Mouse (Mus musculus): Measurements from ENCODE around the gene Gm3099. TPM values are rescaled to one million over a fixed set of nuclear protein-coding genes. Genes with fewer than 3 reads are reported as not detected.
"Not testable (repeated sequence)": the region's sequence is repeated elsewhere in the genome, so short reads cannot be mapped to it uniquely, and the experiment has no call there.

Gm3099 gene
- polyA plus RNA-seq (2015; fragmentation: Nextera tagmentation; extraction: Ambion mirVana) = not detected in 2 replicates

DNA sequence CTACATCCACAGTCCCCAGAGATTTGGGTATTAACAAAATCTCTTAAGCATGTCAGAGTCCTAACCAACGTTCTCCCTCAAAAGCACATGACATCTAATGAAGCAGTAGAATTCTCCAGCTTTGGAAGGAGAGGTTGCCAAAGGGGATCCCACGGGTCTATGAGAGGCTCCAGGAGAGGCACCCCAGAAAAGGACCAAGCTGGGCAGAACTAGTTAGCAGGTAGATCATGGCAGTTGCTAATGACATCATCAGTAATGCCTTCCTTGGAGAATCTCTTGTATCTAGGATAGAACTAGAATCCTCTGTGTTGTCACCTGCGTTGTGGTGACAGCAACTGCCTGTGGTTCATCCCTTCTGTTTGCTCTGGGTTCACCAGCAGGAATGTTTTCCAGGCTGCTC, at the start of gene Gm3099:
TSS of gene Gm3099 (plus strand) at position 301 of the 400 bp plus-strand sequence.
- not testable (repeated sequence) for H3K9ac ChIP-seq; H3K4me1 ChIP-seq; ATAC-seq (ENCODE audit: insufficient number of reproducible peaks, low FRiP score, low TSS enrichment, low read depth); H3K27ac ChIP-seq (replicated peaks); H3K27me3 ChIP-seq; H3K4me2 ChIP-seq (replicated peaks); H3K36me3 ChIP-seq; H3K4me3 ChIP-seq (replicated peaks); H3K9me3 ChIP-seq (replicated peaks)
- WGBS = 50% methylated on average over 1 of the region's 3 CpGs

DNA sequence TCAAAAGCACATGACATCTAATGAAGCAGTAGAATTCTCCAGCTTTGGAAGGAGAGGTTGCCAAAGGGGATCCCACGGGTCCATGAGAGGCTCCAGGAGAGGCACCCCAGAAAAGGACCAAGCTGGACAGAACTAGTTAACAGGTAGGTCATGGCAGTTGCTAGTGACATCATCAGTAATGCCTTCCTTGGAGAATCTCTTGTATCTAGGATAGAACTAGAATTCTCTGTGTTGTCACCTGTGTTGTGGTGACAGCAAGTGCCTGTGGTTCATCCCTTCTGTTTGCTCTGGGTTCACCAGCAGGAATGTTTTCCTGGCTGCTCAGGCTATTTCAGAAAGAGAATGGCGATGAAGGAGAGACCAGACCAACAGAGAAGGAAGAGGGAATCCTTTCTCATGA, 34.9 kb upstream of the Gm3099 start, which contains the start of gene Gm3095:
TSS of gene Gm3095 (plus strand) at position 301 of the 400 bp plus-strand sequence.
- not testable (repeated sequence) for H3K27me3 ChIP-seq; H3K9ac ChIP-seq; H3K4me3 ChIP-seq (replicated peaks); H3K4me1 ChIP-seq; ATAC-seq (ENCODE audit: insufficient number of reproducible peaks, low FRiP score, low TSS enrichment, low read depth); H3K36me3 ChIP-seq; H3K9me3 ChIP-seq (replicated peaks); H3K4me2 ChIP-seq (replicated peaks); H3K27ac ChIP-seq (replicated peaks)
- no CpG with 5 or more reads among the region's 2 CpGs for WGBS

DNA sequence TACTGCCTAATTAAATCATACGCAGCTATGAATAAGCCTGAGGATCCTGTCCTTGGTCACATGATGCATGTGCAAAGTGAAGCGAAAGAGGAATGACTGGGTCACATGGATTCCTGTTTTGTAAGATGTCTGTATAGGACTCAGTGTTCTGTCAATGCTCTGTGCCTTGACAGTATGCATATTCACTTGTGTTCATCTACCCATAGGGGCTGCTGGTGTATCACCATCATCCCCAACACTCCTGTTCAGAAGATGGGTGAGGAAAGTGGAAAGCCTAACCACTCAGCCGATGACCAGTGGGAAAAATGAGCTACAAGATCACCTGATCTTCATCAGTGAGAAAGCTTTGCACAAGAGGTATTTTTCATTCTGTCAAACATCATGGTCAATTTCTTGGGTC, 25.4 kb downstream of the Gm3099 start, which contains the start of gene Gm5796:
TSS of gene Gm5796 (plus strand) at position 301 of the 400 bp plus-strand sequence.
- not testable (repeated sequence) for H3K9me3 ChIP-seq (replicated peaks); H3K9ac ChIP-seq; H3K4me1 ChIP-seq; H3K27ac ChIP-seq (replicated peaks); H3K27me3 ChIP-seq; ATAC-seq (ENCODE audit: insufficient number of reproducible peaks, low FRiP score, low TSS enrichment, low read depth); H3K4me2 ChIP-seq (replicated peaks); H3K36me3 ChIP-seq; H3K4me3 ChIP-seq (replicated peaks)
- 100% methylated on average over 1 of the region's 3 CpGs for WGBS

Other genes starting within 250 kb of the Gm3099 start
- gene Gm3002, start 188.3 kb upstream of the Gm3099 start, polyA plus RNA-seq (2015; fragmentation: Nextera tagmentation; extraction: Ambion mirVana) = not detected in 2 replicates
- gene Gm3033, start 152.1 kb upstream of the Gm3099 start, polyA plus RNA-seq (2015; fragmentation: Nextera tagmentation; extraction: Ambion mirVana) = not detected in 2 replicates
- not detected in 2 replicates for gene Gm2916, start 114.2 kb upstream of the Gm3099 start, polyA plus RNA-seq (2015; fragmentation: Nextera tagmentation; extraction: Ambion mirVana)
- not detected in 2 replicates for gene Gm3029, start 66.6 kb upstream of the Gm3099 start, polyA plus RNA-seq (2015; fragmentation: Nextera tagmentation; extraction: Ambion mirVana)
- gene Gm3095, start 34.8 kb upstream of the Gm3099 start, polyA plus RNA-seq (2015; fragmentation: Nextera tagmentation; extraction: Ambion mirVana) = not detected in 2 replicates
- gene Gm5796, start 25.5 kb downstream of the Gm3099 start, polyA plus RNA-seq (2015; fragmentation: Nextera tagmentation; extraction: Ambion mirVana) = not detected in 2 replicates
- gene Gm3115, start 85.7 kb downstream of the Gm3099 start, polyA plus RNA-seq (2015; fragmentation: Nextera tagmentation; extraction: Ambion mirVana) = not detected in 2 replicates
- gene Gm8108, start 112.1 kb downstream of the Gm3099 start, polyA plus RNA-seq (2015; fragmentation: Nextera tagmentation; extraction: Ambion mirVana) = 0.71 and 0.72 TPM in 2 replicates
- not detected in 2 replicates for gene Gm3127, start 166.6 kb downstream of the Gm3099 start, polyA plus RNA-seq (2015; fragmentation: Nextera tagmentation; extraction: Ambion mirVana)
- gene Gm2974, start 184.2 kb downstream of the Gm3099 start, polyA plus RNA-seq (2015; fragmentation: Nextera tagmentation; extraction: Ambion mirVana) = 0.18 TPM in 1 of 2 replicates, not detected in the other

Data from embryonic facial prominence, embryonic 15.5 days (tissue).